In genomic region chr11:22751592-22751991, GRCm38 (mm10) we compare ENCODE assay signal across 17 mouse cellular contexts.
"Had no signal": no experiment of that assay in that cellular context is flagged by ENCODE, and none has a peak within 500 bp of the region (broad histone marks: within the 10 kb centered on the region; RNA-seq: fewer than 3 reads in every experiment).

No protein-coding gene starts in this region.

- H3K36me3 ChIP-seq: neural tube, embryonic 12.5 days; neural tube, embryonic 13.5 days; neural tube, embryonic 15.5 days; stomach, embryonic 15.5 days had no signal

- DNase-seq: retina, postnatal 1 day; right cerebral cortex, adult 18-20 months; right cerebral cortex, postnatal 14 days; right cerebral cortex, postnatal 25 days; right cerebral cortex, postnatal 4 days; spleen, adult 18-20 months; thymus, adult 18-20 months; thymus, adult 2 months; thymus, postnatal 14 days; thymus, postnatal 25 days; thymus, postnatal 36 days; thymus, postnatal 4 days had no signal

- H3K4me2 ChIP-seq: neural tube, embryonic 12.5 days; neural tube, embryonic 13.5 days; neural tube, embryonic 15.5 days; stomach, embryonic 15.5 days had no signal

- H3K9me3 ChIP-seq: neural tube, embryonic 12.5 days; neural tube, embryonic 15.5 days; stomach, embryonic 15.5 days had no signal

- H3K4me3 ChIP-seq: neural tube, embryonic 12.5 days; neural tube, embryonic 13.5 days; neural tube, embryonic 15.5 days; stomach, embryonic 15.5 days had no signal

- H3K27ac ChIP-seq: neural tube, embryonic 12.5 days; neural tube, embryonic 13.5 days; neural tube, embryonic 15.5 days; stomach, embryonic 15.5 days; stomach, postnatal 0 days had no signal

- H3K27me3 ChIP-seq: neural tube, embryonic 12.5 days; neural tube, embryonic 13.5 days; neural tube, embryonic 15.5 days; stomach, embryonic 15.5 days had no signal

- H3K4me1 ChIP-seq: neural tube, embryonic 12.5 days; neural tube, embryonic 13.5 days; neural tube, embryonic 15.5 days; stomach, embryonic 15.5 days had no signal

- H3K9ac ChIP-seq: neural tube, embryonic 12.5 days; neural tube, embryonic 13.5 days; neural tube, embryonic 15.5 days; stomach, embryonic 15.5 days had no signal
